Mouse (Mus musculus): Measurements from ENCODE around the gene Cnksr3. TPM values are rescaled to one million over a fixed set of nuclear protein-coding genes. Genes with fewer than 3 reads are reported as not detected.

The Cnksr3 gene
- polyA plus RNA-seq, 1 experiment: 35.9 TPM

- DNase-seq: no peak
- TF ChIP-seq CTCF (IDR thresholded peaks at IDR 0.05; ENCODE audit: borderline replicate concordance, insufficient read depth, low read depth, low read length) (no peak), POLR2A (IDR thresholded peaks at IDR 0.05; ENCODE audit: borderline replicate concordance, insufficient read depth, low read length) (no peak)
- WGBS: 40% methylated on average over 10 of the region's 10 CpGs
- Histone ChIP-seq H3K4me3 (replicated peaks; ENCODE audit: insufficient read depth, low read depth, low read length) (no peak overlapping the region), H3K27ac (ENCODE audit: insufficient read depth, low read length) (0 out of 2 replicates have a peak overlapping the region, but pooled peaks have one; percentile 15), H3K27me3 (ENCODE audit: control insufficient read depth, insufficient read depth, low read length) (no peaks in the 10 kb centered on the region), H3K4me1 (ENCODE audit: control insufficient read depth, insufficient read depth, low read length) (peaks cover 60% of the 10 kb centered on the region)
Observed at GRCm38 (mm10) chr10:7178571-7178970, 33.5 kb downstream of the Cnksr3 start.

- Histone ChIP-seq H3K4me1 (ENCODE audit: control insufficient read depth, insufficient read depth, low read length) (peaks cover 53% of the 10 kb centered on the region), H3K4me3 (replicated peaks; ENCODE audit: insufficient read depth, low read depth, low read length) (no peak overlapping the region), H3K27ac (ENCODE audit: insufficient read depth, low read length) (no peak overlapping the region), H3K27me3 (ENCODE audit: control insufficient read depth, insufficient read depth, low read length) (no peaks in the 10 kb centered on the region)
- WGBS: 75% methylated on average over 8 of the region's 8 CpGs
- DNase-seq: no peak
- TF ChIP-seq CTCF (IDR thresholded peaks at IDR 0.05; ENCODE audit: borderline replicate concordance, insufficient read depth, low read depth, low read length) (no peak), POLR2A (IDR thresholded peaks at IDR 0.05; ENCODE audit: borderline replicate concordance, insufficient read depth, low read length) (no peak)
Observed at GRCm38 (mm10) chr10:7176205-7176910, 35.7 kb downstream of the Cnksr3 start.

GRCm38 (mm10) chr10:7174480-7174879 is 37.6 kb downstream of the Cnksr3 start:
- WGBS: 8% methylated on average over 2 of the region's 2 CpGs

GRCm38 (mm10) chr10:7173098-7173497 is 38.9 kb downstream of the Cnksr3 start:
- Histone ChIP-seq H3K4me3 (replicated peaks; ENCODE audit: insufficient read depth, low read depth, low read length) (no peak overlapping the region), H3K27me3 (ENCODE audit: control insufficient read depth, insufficient read depth, low read length) (no peaks in the 10 kb centered on the region), H3K4me1 (ENCODE audit: control insufficient read depth, insufficient read depth, low read length) (peaks cover 62% of the 10 kb centered on the region), H3K27ac (ENCODE audit: insufficient read depth, low read length) (no peak overlapping the region)
- WGBS: 54% methylated on average over 1 of the region's 1 CpGs
- DNase-seq: no peak
- no peak for TF ChIP-seq CTCF (IDR thresholded peaks at IDR 0.05; ENCODE audit: borderline replicate concordance, insufficient read depth, low read depth, low read length)
- TF ChIP-seq POLR2A (IDR thresholded peaks at IDR 0.05; ENCODE audit: borderline replicate concordance, insufficient read depth, low read length): no peak

More at GRCm38 (mm10) chr10:7174480-7174879, 37.6 kb downstream of the Cnksr3 start:
- TF ChIP-seq CTCF (IDR thresholded peaks at IDR 0.05; ENCODE audit: borderline replicate concordance, insufficient read depth, low read depth, low read length) (no peak), POLR2A (IDR thresholded peaks at IDR 0.05; ENCODE audit: borderline replicate concordance, insufficient read depth, low read length) (no peak)
- Histone ChIP-seq H3K27ac (ENCODE audit: insufficient read depth, low read length) (peak overlapping the region; percentile 66), H3K27me3 (ENCODE audit: control insufficient read depth, insufficient read depth, low read length) (no peaks in the 10 kb centered on the region), H3K4me1 (ENCODE audit: control insufficient read depth, insufficient read depth, low read length) (peaks cover 62% of the 10 kb centered on the region), H3K4me3 (replicated peaks; ENCODE audit: insufficient read depth, low read depth, low read length) (no peak overlapping the region)
- DNase-seq: no peak

GRCm38 (mm10) chr10:7170434-7170833 is 41.6 kb downstream of the Cnksr3 start:
- TF ChIP-seq CTCF (IDR thresholded peaks at IDR 0.05; ENCODE audit: borderline replicate concordance, insufficient read depth, low read depth, low read length) (no peak), POLR2A (IDR thresholded peaks at IDR 0.05; ENCODE audit: borderline replicate concordance, insufficient read depth, low read length) (no peak)
- DNase-seq: peak in 1 of 2 experiments; percentile 18
- Histone ChIP-seq H3K4me3 (replicated peaks; ENCODE audit: insufficient read depth, low read depth, low read length) (no peak overlapping the region), H3K27ac (ENCODE audit: insufficient read depth, low read length) (no peak overlapping the region), H3K27me3 (ENCODE audit: control insufficient read depth, insufficient read depth, low read length) (no peaks in the 10 kb centered on the region), H3K4me1 (ENCODE audit: control insufficient read depth, insufficient read depth, low read length) (peaks cover 59% of the 10 kb centered on the region)
- WGBS: 92% methylated on average over 3 of the region's 3 CpGs

GRCm38 (mm10) chr10:7163031-7163430 is 49.0 kb downstream of the Cnksr3 start:
- DNase-seq: peak in 1 of 2 experiments; percentile 20
- no peak overlapping the region for H3K27ac ChIP-seq (ENCODE audit: insufficient read depth, low read length)
- H3K4me1 ChIP-seq (ENCODE audit: control insufficient read depth, insufficient read depth, low read length): peaks cover 42% of the 10 kb centered on the region
- no peak overlapping the region for H3K4me3 ChIP-seq (replicated peaks; ENCODE audit: insufficient read depth, low read depth, low read length)
- WGBS: 42% methylated on average over 12 of the region's 12 CpGs
- TF ChIP-seq CTCF (IDR thresholded peaks at IDR 0.05; ENCODE audit: borderline replicate concordance, insufficient read depth, low read depth, low read length): no peak
- TF ChIP-seq POLR2A (IDR thresholded peaks at IDR 0.05; ENCODE audit: borderline replicate concordance, insufficient read depth, low read length): no peak
- no peaks in the 10 kb centered on the region for H3K27me3 ChIP-seq (ENCODE audit: control insufficient read depth, insufficient read depth, low read length)

GRCm38 (mm10) chr10:7159061-7159511 is 53.0 kb downstream of the Cnksr3 start:
- Histone ChIP-seq H3K27ac (ENCODE audit: insufficient read depth, low read length) (peak overlapping the region; percentile 74), H3K27me3 (ENCODE audit: control insufficient read depth, insufficient read depth, low read length) (no peaks in the 10 kb centered on the region), H3K4me3 (replicated peaks; ENCODE audit: insufficient read depth, low read depth, low read length) (no peak overlapping the region), H3K4me1 (ENCODE audit: control insufficient read depth, insufficient read depth, low read length) (peaks cover 46% of the 10 kb centered on the region)
- 18% methylated on average over 7 of the region's 7 CpGs for WGBS
- peak; percentile 39 to 62 for DNase-seq
- TF ChIP-seq POLR2A (IDR thresholded peaks at IDR 0.05; ENCODE audit: borderline replicate concordance, insufficient read depth, low read length) (no peak), CTCF (IDR thresholded peaks at IDR 0.05; ENCODE audit: borderline replicate concordance, insufficient read depth, low read depth, low read length) (no peak)
